Mouse (Mus musculus) forelimb bud, embryonic 11.5 days (tissue): ENCODE data around the gene 4931423N10Rik.

Experiments
- DNase-seq: peaks from one replicate; pipeline ENCODE4 v3.0.0-alpha.2; 2012; ENCODE audit warnings: low read depth, low spot score

Gene 4931423N10Rik

DNA sequence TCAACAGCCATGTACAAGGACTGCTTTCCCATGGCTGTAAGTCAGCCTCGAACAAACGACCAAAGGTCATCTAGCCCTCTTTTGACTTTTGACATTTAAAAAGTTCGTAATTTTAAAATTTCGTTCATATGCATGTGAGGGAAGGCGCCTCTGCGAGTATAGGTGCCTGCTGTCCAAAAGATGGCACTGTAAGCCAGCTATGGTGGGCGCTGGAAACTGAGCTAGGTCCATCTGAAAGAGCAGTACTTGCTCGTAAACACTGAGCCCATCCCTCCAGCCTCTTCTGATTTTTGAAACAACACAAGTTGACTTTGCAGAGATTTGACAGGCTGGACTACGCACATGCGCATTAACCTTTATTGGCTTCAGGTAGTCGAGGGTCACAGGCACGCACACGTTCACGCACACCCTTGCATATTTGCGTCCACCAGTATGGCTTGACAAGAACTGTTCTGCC is at the start of gene 4931423N10Rik:
Gene 4931423N10Rik (plus strand): TSS at position 407 of the 457 bp plus-strand sequence.
- DNase-seq, result no peak

DNA sequence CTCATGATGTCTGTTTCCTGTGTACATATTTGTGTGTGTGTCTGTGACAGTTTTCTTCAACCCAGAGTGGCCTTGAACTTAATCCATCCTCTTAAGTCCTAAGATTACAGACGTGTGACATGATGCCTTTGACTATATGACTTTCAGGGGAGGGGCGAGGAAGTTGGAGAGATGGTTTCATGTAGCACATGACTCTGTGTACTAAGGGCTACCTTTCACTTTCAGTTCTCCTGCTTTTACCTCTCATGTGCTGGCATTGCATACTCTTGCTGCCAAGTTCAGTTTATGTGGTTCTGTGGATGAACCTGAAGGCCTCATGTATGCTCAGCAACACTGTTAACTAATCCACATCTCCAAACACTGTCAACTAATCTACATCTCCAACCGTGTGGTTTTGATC is 35.0 kb upstream of the 4931423N10Rik start:
- no peak for DNase-seq

DNA sequence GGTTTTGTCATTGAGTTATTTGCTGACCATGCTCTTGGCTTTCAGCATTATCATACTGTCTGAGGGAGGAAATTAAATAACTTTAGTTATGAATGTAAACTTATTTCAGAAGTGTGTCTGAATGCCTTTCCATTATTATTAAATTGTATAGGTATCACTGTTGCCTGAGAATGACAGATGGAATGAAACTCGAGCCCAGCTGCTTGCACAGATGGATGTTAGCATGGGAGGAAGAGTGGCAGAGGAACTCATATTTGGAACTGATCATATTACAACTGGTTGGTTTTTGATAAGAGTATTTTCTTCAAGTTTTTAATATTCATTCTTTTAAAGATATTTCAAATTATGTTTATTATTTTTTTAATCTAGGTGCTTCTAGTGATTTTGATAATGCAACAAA is 12.9 kb upstream of the 4931423N10Rik start:
- no peak for DNase-seq

DNA sequence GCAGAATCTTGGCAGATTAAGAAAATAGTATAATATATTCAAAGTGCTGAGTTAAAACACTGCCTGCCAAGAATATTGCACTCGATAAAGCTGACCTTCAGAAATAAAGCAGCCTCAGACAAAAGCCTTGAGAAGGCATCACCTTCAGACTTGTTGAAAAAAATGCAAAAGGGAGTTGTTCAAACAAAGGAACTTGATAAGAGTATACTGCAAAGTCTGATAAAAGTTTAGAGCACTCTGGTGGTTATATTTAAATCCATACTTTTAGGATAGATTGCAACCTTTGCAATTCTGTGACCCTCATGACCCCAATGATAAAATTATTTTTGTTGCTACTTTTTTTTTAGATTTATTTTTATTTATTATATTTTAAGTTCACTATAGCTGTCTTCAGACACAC is 6.2 kb upstream of the 4931423N10Rik start:
- no peak for DNase-seq

DNA sequence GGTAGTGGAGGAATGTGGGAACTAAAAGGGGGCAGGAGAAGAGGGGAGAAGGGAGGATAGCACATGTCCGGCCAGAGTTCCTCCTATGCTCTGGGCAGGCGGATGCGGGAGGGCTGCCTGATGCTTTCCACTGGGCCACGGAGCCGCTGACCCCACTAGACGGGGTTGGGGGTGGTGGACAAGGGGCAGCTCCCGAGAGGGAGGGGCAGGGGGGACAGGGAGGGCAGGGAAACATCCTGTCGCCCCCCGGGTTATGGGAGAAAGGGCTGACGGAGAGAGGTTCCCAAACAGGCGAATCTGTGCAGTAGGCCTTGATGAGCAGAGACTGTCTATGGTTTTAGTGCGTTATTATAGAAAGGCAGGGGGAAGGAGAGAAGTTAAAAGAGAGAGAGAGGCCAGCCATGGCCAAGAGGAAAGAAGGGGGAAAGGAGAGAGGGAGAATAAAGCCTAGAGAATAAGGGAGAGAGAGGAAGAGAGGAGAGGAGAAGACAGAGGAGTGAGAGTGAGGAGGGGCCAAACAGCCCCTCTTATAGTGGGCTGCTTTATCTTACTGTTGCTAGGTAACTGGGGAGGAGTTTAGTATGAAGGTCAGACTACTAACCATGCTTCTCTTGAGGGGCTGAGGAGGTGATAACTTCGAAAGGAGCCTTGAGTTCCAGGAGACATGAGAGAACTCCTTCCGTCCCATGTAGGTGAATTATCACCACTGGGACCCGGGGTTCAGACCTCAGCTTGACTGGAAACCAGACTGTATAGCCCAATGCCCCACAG is 4.2 kb upstream of the 4931423N10Rik start:
- no peak for DNase-seq

DNA sequence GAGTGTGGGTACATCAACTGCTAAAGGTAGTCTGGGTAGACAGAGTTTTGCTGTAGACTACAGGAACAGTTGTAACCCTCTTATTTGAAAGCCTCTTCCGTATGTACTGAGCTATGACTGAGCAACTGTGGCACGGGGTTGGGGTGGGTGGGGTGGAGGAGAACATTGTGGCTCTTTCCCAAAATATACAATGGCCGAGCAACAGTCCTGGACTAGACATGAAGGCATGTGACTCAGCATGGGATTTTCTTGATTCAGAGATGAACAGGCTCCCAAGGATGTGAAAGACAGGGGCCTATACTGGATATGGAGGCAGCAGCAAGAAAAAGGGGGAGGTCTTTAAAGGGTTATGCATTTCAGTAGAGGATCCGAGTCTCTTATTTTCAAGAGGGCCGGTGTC is 6.4 kb downstream of the 4931423N10Rik start:
- no peak for DNase-seq

DNA sequence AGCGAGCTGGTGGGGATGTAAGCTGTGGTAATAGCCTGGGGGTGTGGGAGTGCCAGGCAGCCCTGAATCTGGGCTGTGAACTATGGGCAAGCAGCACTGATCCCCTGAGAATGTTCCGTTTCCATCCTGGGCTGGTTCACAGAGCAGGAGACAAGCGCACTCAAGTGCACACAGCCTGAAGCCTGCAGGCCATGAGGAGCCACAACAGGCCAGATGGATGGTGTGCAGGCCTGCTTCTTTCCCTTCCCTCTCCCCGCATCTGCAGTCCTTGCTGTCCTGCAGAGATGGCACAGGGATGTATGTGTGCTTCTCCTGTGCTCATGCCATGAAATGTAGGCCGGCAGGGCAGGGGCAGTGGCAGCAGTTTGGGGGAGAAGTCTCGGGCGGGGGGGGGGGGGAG is 17.9 kb downstream of the 4931423N10Rik start:
- no peak for DNase-seq

DNA sequence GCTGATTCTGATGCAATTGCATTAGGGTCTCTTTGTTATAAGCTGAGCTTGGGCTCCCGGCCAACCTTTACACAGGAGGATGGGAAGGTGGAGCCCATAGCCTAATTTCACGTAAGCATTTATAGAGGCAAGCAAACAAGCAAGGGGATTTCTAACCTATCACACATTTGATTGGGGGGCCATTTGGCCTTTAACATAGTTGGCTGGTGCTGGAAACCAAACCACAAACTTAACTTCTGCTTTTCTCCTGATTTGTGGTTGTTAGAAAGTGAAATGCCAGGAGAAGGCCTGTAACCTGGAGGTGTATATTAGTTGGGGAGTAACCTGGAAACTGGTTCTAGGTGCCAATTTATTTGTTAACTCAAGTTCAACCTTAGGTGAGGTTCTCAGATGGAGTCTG is 21.2 kb downstream of the 4931423N10Rik start:
- DNase-seq, result no peak

DNA sequence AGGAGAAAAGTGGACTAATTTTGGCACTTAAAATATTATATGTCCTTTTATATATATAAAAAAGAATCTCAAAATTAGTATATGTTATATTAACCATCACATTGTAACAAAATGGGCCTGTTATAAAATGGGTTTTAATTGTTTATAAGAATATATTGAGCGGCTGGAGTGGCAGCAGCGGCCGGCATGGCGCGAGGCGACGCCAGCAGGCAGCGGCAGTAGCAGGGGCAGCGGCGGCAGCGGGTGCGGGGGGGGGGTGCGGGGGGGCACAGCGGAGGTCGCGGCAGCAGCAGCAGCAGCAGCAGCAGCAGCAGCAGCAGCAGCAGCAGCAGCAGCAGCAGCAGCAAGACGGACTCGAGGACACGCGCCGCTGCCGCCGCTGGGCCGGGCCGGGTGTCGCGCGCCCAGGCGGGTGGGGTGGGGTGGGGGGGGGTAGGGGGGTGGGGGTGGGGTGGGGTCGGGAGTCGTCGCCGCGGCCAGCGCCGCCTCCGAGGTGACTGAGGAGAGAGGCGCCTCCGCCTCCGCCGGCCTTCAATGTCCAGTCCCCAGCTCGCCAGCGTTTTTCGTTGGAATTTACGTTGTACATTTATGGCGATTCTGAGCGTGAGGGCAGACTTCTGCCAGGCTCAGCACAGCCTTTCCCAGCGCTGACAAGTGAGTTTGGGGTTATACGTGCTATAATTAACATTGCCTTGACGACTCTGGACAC is 26.9 kb downstream of the 4931423N10Rik start:
- DNase-seq, result peak; percentile 23

DNA sequence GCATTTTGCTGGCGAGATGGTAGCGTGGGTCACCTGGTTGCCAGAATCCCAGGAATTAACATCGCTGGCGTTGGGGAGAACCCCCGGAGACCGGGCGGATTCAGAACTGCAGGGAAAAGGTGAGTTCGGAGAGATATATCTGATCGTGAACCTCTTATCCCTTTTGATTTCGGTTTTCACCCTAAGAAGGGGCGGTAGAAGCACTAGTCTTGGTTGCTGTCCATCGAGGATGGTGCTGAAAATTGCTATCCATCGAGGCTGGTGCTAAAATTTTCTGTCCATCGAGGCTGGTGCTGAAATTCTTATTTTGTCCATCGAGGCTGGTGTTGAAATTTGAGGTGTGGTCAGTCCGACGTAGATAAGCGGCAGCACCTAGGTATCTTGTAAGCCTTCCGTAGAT is 83.7 kb downstream of the 4931423N10Rik start:
- peak; percentile 50 for DNase-seq

DNA sequence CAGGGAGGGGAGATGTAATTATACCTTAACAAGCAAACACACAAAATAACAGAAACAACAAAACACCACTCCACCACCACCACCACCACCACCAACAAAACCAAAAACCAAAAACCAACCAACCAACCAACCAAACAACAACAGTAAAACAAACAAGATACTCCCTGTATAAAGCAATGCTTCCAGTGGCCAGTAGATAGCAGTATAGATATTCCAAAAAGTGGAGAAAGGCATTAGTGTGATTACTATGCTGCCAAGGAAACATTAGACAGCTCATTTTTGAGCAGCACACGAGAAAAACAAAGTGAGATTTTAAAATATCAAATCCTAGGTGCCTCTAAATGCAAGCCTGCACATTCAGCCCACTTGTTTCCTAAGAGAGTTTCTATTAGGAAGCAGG is 107.6 kb downstream of the 4931423N10Rik start:
- DNase-seq, result no peak
